Mouse (Mus musculus) T-helper 2 cell (primary cell): Measurements from ENCODE around the gene Erich4.

ENCODE experiments used
- in situ Hi-C: fragments of 300-600 bp; cut with MboI, MseI; formaldehyde crosslinking; loops from one replicate; pipeline ENCODE4 v1.15.1; 2025; ENCODE audit warnings: high pct_unique_total_duplicates

The Erich4 gene

GRCm38 (mm10) chr7:25615706-25616011 lies at the start of gene Erich4:
Gene Erich4 (minus strand): TSS chr7:25615892.
- in situ Hi-C loops = no loop called here

- in situ Hi-C loops = loop anchor here (5.0 kb wide), 1 partner anchor 47 kb away; no protein-coding TSS in a partner anchor
These were observed 43.2 kb upstream of the Erich4 start, which contains the start of the genes Bckdha and Exosc5 for GRCm38 (mm10) chr7:25658657-25659472. Gene Bckdha (minus strand): TSS chr7:25658981. Gene Exosc5 (plus strand): TSS chr7:25659164.

- in situ Hi-C loops = loop anchor here (5.0 kb wide), 1 partner anchor 45 kb away; no protein-coding TSS in a partner anchor
These were observed 42.1 kb upstream of the Erich4 start for GRCm38 (mm10) chr7:25657785-25658184.

- in situ Hi-C loops = loop anchor here (5.0 kb wide), 1 partner anchor 44 kb away; no protein-coding TSS in a partner anchor
These were observed 40.1 kb upstream of the Erich4 start for GRCm38 (mm10) chr7:25655601-25656428.

- in situ Hi-C loops = no loop called here
These were observed 36.6 kb upstream of the Erich4 start for GRCm38 (mm10) chr7:25652244-25652759.

- in situ Hi-C loops = no loop called here
These were observed 35.6 kb upstream of the Erich4 start for GRCm38 (mm10) chr7:25651281-25651680.

GRCm38 (mm10) chr7:25649839-25650238 lies 34.1 kb upstream of the Erich4 start:
- in situ Hi-C loops = no loop called here

- in situ Hi-C loops = no loop called here
These were observed 32.0 kb upstream of the Erich4 start for GRCm38 (mm10) chr7:25647574-25648123.

GRCm38 (mm10) chr7:25645074-25645473 lies 29.4 kb upstream of the Erich4 start:
- in situ Hi-C loops = no loop called here

- in situ Hi-C loops = no loop called here
These were observed 28.9 kb upstream of the Erich4 start for GRCm38 (mm10) chr7:25644631-25645030.

GRCm38 (mm10) chr7:25644136-25644535 lies 28.4 kb upstream of the Erich4 start:
- in situ Hi-C loops = no loop called here

GRCm38 (mm10) chr7:25639754-25640153 lies 24.1 kb upstream of the Erich4 start:
- in situ Hi-C loops = no loop called here

GRCm38 (mm10) chr7:25637099-25637498 lies 21.4 kb upstream of the Erich4 start:
- in situ Hi-C loops = no loop called here

GRCm38 (mm10) chr7:25636373-25636772 lies 20.7 kb upstream of the Erich4 start:
- in situ Hi-C loops = no loop called here

- in situ Hi-C loops = no loop called here
These were observed 17.0 kb upstream of the Erich4 start for GRCm38 (mm10) chr7:25632679-25633078.

- in situ Hi-C loops = no loop called here
These were observed 12.6 kb upstream of the Erich4 start for GRCm38 (mm10) chr7:25628323-25628620.

- in situ Hi-C loops = no loop called here
These were observed 12.0 kb upstream of the Erich4 start for GRCm38 (mm10) chr7:25627431-25628322.

- in situ Hi-C loops = no loop called here
These were observed 11.1 kb upstream of the Erich4 start, which contains the start of gene B3gnt8 for GRCm38 (mm10) chr7:25626509-25627430. Gene B3gnt8 (plus strand): TSS chr7:25626654.

- in situ Hi-C loops = no loop called here
These were observed 10.0 kb upstream of the Erich4 start for GRCm38 (mm10) chr7:25625594-25626250.
